Mouse (Mus musculus) forebrain, embryonic 15.5 days (tissue): ENCODE data around the gene Gnai3. TPM values are rescaled to one million over a fixed set of nuclear protein-coding genes. Genes with fewer than 3 reads are reported as not detected.

ENCODE experiments used
- ATAC-seq: fragments of 200-750 bp; cut with Nextera tagmentation; replicated peaks from 2 replicates; pipeline ENCODE4 v1.8.0; 2017; ENCODE audit warnings: mild to moderate bottlenecking, moderate TSS enrichment, moderate library complexity
- H3K27ac ChIP-seq: fragments of 300-500 bp; sonication (generic); replicated peaks from 2 replicates; pipeline ENCODE4 v1.5.1; 2015; ENCODE audit warnings: mild to moderate bottlenecking, inconsistent platforms
- H3K27me3 ChIP-seq: fragments of 300-500 bp; sonication (generic); 2 replicates; pipeline ENCODE4 v1.6.1; 2015; ENCODE audit warnings: inconsistent platforms
- H3K36me3 ChIP-seq: fragments of 300-500 bp; sonication (generic); 2 replicates; pipeline ENCODE4 v1.6.1; 2015; ENCODE audit warnings: mild to moderate bottlenecking, inconsistent platforms
- H3K4me1 ChIP-seq: fragments of 300-500 bp; sonication (generic); 2 replicates; pipeline ENCODE4 v1.6.1; 2015; ENCODE audit warnings: inconsistent platforms
- H3K4me2 ChIP-seq: fragments of 300-500 bp; sonication (generic); replicated peaks from 2 replicates; pipeline ENCODE4 v1.6.1; 2015; ENCODE audit warnings: mild to moderate bottlenecking, inconsistent platforms
- H3K4me3 ChIP-seq: fragments of 300-500 bp; sonication (generic); 2 replicates; pipeline ENCODE4 v1.5.1; 2015; ENCODE audit warnings: mild to moderate bottlenecking, inconsistent platforms
- H3K9ac ChIP-seq: fragments of 300-500 bp; sonication (generic); replicated peaks from 2 replicates; pipeline ENCODE4 v1.6.1; 2015; ENCODE audit warnings: mild to moderate bottlenecking, inconsistent platforms
- H3K9me3 ChIP-seq: fragments of 300-500 bp; sonication (generic); 2 replicates; pipeline ENCODE4 v1.6.1; 2016; ENCODE audit warnings: inconsistent platforms
- WGBS: fragments of 180-500 bp; shearing (Covaris S2); methylation state at CpG from one replicate; pipeline ENCODE4 v1.1.7; 2015; ENCODE audit warnings: mixed read lengths; 5-methylcytosine and 5-hydroxymethylcytosine counted together
- polyA plus RNA-seq: library from polyadenylated mRNA; unstranded; fragments of >200 nt; fragmentation: Nextera tagmentation; extraction: Ambion mirVana; gene quantifications from 2 replicates; pipeline ENCODE4 v1.2.1, GENCODE M21; 2015

Gnai3 gene
- polyA plus RNA-seq, 1 experiment from 2014 or later: 168 TPM

GRCm38 (mm10) chr3:108097656-108098055, 48.3 kb downstream of the Gnai3 start:
- H3K9me3 ChIP-seq: no peaks in the 10 kb centered on the region
- peaks cover 18% of the 10 kb centered on the region for H3K4me1 ChIP-seq
- no peak overlapping the region for H3K9ac ChIP-seq
- H3K4me3 ChIP-seq: no peak overlapping the region
- 79% methylated on average over 8 of the region's 8 CpGs for WGBS
- no peak overlapping the region for H3K27ac ChIP-seq
- H3K36me3 ChIP-seq: no peaks in the 10 kb centered on the region
- no peaks in the 10 kb centered on the region for H3K27me3 ChIP-seq
- no peak for ATAC-seq
- H3K4me2 ChIP-seq: no peak overlapping the region

- Histone ChIP-seq H3K4me3 (no peak overlapping the region), H3K9ac (no peak overlapping the region), H3K4me2 (no peak overlapping the region), H3K36me3 (no peaks in the 10 kb centered on the region), H3K9me3 (no peaks in the 10 kb centered on the region), H3K27me3 (no peaks in the 10 kb centered on the region), H3K4me1 (peaks cover 12% of the 10 kb centered on the region), H3K27ac (no peak overlapping the region)
- ATAC-seq: no peak
- 91% methylated on average over 10 of the region's 10 CpGs for WGBS
Measured at GRCm38 (mm10) chr3:108096726-108097125, 49.2 kb downstream of the Gnai3 start.

GRCm38 (mm10) chr3:108096226-108096625, 49.7 kb downstream of the Gnai3 start:
- 82% methylated on average over 8 of the region's 8 CpGs for WGBS
- Histone ChIP-seq H3K4me1 (peaks cover 7% of the 10 kb centered on the region), H3K9ac (no peak overlapping the region), H3K9me3 (no peaks in the 10 kb centered on the region), H3K27me3 (no peaks in the 10 kb centered on the region), H3K36me3 (no peaks in the 10 kb centered on the region), H3K4me2 (no peak overlapping the region), H3K27ac (no peak overlapping the region), H3K4me3 (no peak overlapping the region)
- no peak for ATAC-seq

- H3K9me3 ChIP-seq: no peaks in the 10 kb centered on the region
- no peak for ATAC-seq
- H3K4me1 ChIP-seq: no peaks in the 10 kb centered on the region
- 92% methylated on average over 12 of the region's 12 CpGs for WGBS
- H3K4me2 ChIP-seq: no peak overlapping the region
- no peak overlapping the region for H3K27ac ChIP-seq
- H3K36me3 ChIP-seq: no peaks in the 10 kb centered on the region
- H3K9ac ChIP-seq: no peak overlapping the region
- no peak overlapping the region for H3K4me3 ChIP-seq
- no peaks in the 10 kb centered on the region for H3K27me3 ChIP-seq
Measured at GRCm38 (mm10) chr3:108094976-108095760, 50.8 kb downstream of the Gnai3 start.

- H3K9ac ChIP-seq: no peak overlapping the region
- 78% methylated on average over 1 of the region's 1 CpGs for WGBS
- no peak overlapping the region for H3K4me3 ChIP-seq
- no peaks in the 10 kb centered on the region for H3K36me3 ChIP-seq
- H3K9me3 ChIP-seq: no peaks in the 10 kb centered on the region
- no peaks in the 10 kb centered on the region for H3K4me1 ChIP-seq
- H3K27me3 ChIP-seq: no peaks in the 10 kb centered on the region
- H3K4me2 ChIP-seq: no peak overlapping the region
- H3K27ac ChIP-seq: no peak overlapping the region
- no peak for ATAC-seq
Measured at GRCm38 (mm10) chr3:108094146-108094545, 51.8 kb downstream of the Gnai3 start.

- Histone ChIP-seq H3K4me1 (no peaks in the 10 kb centered on the region), H3K4me3 (no peak overlapping the region), H3K27ac (no peak overlapping the region), H3K27me3 (no peaks in the 10 kb centered on the region), H3K4me2 (no peak overlapping the region), H3K9me3 (no peaks in the 10 kb centered on the region), H3K9ac (no peak overlapping the region), H3K36me3 (no peaks in the 10 kb centered on the region)
- no peak for ATAC-seq
- 54% methylated on average over 6 of the region's 6 CpGs for WGBS
Measured at GRCm38 (mm10) chr3:108093306-108093705, 52.6 kb downstream of the Gnai3 start.

- ATAC-seq: no peak
- no peak within 1 kb of the TSS for H3K4me2 ChIP-seq
- no peak within 1 kb of the TSS for H3K9ac ChIP-seq
- no peaks in the 10 kb centered on the region for H3K36me3 ChIP-seq
- no peaks in the 10 kb centered on the region for H3K9me3 ChIP-seq
- H3K27ac ChIP-seq: no peak within 1 kb of the TSS
- H3K27me3 ChIP-seq: no peaks in the 10 kb centered on the region
- 51% methylated on average over 15 of the region's 15 CpGs for WGBS
- no peaks in the 10 kb centered on the region for H3K4me1 ChIP-seq
- no peak within 1 kb of the TSS for H3K4me3 ChIP-seq
Measured at GRCm38 (mm10) chr3:108092536-108093115, 53.3 kb downstream of the Gnai3 start, which contains the start of gene Gnat2. TSS of gene Gnat2 (plus strand) at chr3:108092789.

GRCm38 (mm10) chr3:108092030-108092429, 53.9 kb downstream of the Gnai3 start:
- no peak for ATAC-seq
- H3K27ac ChIP-seq: no peak overlapping the region
- H3K36me3 ChIP-seq: no peaks in the 10 kb centered on the region
- H3K4me1 ChIP-seq: no peaks in the 10 kb centered on the region
- no peaks in the 10 kb centered on the region for H3K27me3 ChIP-seq
- no peak overlapping the region for H3K9ac ChIP-seq
- no peaks in the 10 kb centered on the region for H3K9me3 ChIP-seq
- no peak overlapping the region for H3K4me2 ChIP-seq
- H3K4me3 ChIP-seq: no peak overlapping the region
- 82% methylated on average over 6 of the region's 6 CpGs for WGBS

- Histone ChIP-seq H3K9ac (no peak overlapping the region), H3K27ac (no peak overlapping the region), H3K4me2 (no peak overlapping the region), H3K4me3 (no peak overlapping the region), H3K36me3 (no peaks in the 10 kb centered on the region), H3K9me3 (no peaks in the 10 kb centered on the region), H3K4me1 (peaks cover 13% of the 10 kb centered on the region), H3K27me3 (no peaks in the 10 kb centered on the region)
- no peak for ATAC-seq
- 79% methylated on average over 2 of the region's 2 CpGs for WGBS
Measured at GRCm38 (mm10) chr3:108090561-108090960, 55.4 kb downstream of the Gnai3 start.

GRCm38 (mm10) chr3:108089916-108090315, 56.0 kb downstream of the Gnai3 start:
- H3K4me2 ChIP-seq: no peak overlapping the region
- no peaks in the 10 kb centered on the region for H3K36me3 ChIP-seq
- ATAC-seq: no peak
- no peak overlapping the region for H3K9ac ChIP-seq
- no peak overlapping the region for H3K4me3 ChIP-seq
- H3K27me3 ChIP-seq: no peaks in the 10 kb centered on the region
- WGBS: 31% methylated on average over 2 of the region's 2 CpGs
- H3K9me3 ChIP-seq: no peaks in the 10 kb centered on the region
- no peak overlapping the region for H3K27ac ChIP-seq
- peaks cover 17% of the 10 kb centered on the region for H3K4me1 ChIP-seq

- Histone ChIP-seq H3K27ac (no peak overlapping the region), H3K4me3 (no peak overlapping the region), H3K4me1 (peaks cover 27% of the 10 kb centered on the region), H3K9ac (no peak overlapping the region), H3K9me3 (no peaks in the 10 kb centered on the region), H3K36me3 (no peaks in the 10 kb centered on the region), H3K27me3 (no peaks in the 10 kb centered on the region), H3K4me2 (no peak overlapping the region)
- 49% methylated on average over 5 of the region's 5 CpGs for WGBS
- ATAC-seq: no peak
Measured at GRCm38 (mm10) chr3:108088842-108089380, 57.0 kb downstream of the Gnai3 start.

GRCm38 (mm10) chr3:108087329-108087728, 58.6 kb downstream of the Gnai3 start:
- Histone ChIP-seq H3K4me1 (peaks cover 40% of the 10 kb centered on the region), H3K27ac (no peak overlapping the region), H3K4me2 (no peak overlapping the region), H3K4me3 (no peak overlapping the region), H3K27me3 (no peaks in the 10 kb centered on the region), H3K9me3 (no peaks in the 10 kb centered on the region), H3K9ac (no peak overlapping the region), H3K36me3 (no peaks in the 10 kb centered on the region)
- ATAC-seq: no peak
- 89% methylated on average over 3 of the region's 3 CpGs for WGBS
